Comparison of ENCODE assay signal across 7 mouse cellular contexts in the genomic region with DNA sequence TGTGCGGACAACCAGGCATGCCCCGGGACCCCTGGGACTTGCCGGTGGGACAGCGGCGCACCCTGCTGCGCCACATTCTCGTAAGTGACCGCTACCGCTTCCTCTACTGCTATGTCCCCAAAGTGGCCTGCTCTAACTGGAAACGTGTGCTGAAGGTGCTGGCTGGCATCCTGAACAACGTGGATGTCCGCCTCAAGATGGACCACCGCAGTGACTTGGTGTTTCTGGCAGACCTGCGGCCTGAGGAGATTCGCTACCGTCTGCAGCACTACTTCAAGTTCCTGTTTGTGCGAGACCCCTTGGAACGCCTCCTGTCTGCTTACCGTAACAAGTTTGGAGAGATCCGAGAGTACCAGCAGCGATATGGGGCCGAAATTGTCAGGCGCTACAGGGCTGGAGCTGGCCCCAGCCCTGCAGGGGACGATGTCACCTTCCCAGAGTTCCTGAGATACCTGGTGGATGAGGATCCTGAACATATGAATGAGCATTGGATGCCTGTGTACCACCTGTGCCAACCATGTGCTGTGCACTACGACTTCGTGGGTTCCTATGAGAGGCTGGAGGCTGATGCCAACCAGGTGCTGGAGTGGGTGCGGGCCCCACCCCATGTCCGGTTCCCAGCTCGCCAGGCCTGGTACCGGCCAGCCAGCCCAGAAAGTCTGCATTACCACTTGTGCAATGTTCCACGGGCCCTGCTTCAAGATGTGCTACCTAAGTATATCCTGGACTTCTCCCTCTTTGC. TPM values are rescaled to one million over a fixed set of nuclear protein-coding genes. Genes with fewer than 3 reads are reported as not detected.
DNase-seq lines count a peak whose midpoint lies in the region; ATAC-seq and TF ChIP-seq lines count a peak whose summit lies in the region.

No protein-coding gene starts in this region.

- H3K4me3 ChIP-seq in testis, adult 2 months (ENCODE audit: control insufficient read depth, low read depth, low read length): peak overlapping the region; percentile 81
- peak overlapping the region; percentile 71 for H3K4me3 ChIP-seq in forebrain, embryonic 16.5 days (replicated peaks; ENCODE audit: low read length)
- H3K4me3 ChIP-seq in liver, embryonic 12.5 days: peak overlapping the region; percentile 70

- no peaks in the 10 kb centered on the region for H3K36me3 ChIP-seq in testis, adult 2 months (ENCODE audit: control insufficient read depth, insufficient read depth, low read length)
- 0 out of 2 replicates have a peak, but pooled peaks cover 2% of the 10 kb centered on the region for H3K36me3 ChIP-seq in forebrain, embryonic 16.5 days (ENCODE audit: control insufficient read depth, insufficient read depth)
- H3K36me3 ChIP-seq in liver, embryonic 12.5 days: peaks cover 18% of the 10 kb centered on the region
- peaks cover 2% of the 10 kb centered on the region; the same call in 1 of the 2 replicates for H3K36me3 ChIP-seq in splenic B cell, adult 2 months (ENCODE audit: control insufficient read depth, insufficient read depth, low read length, poor library complexity, severe bottlenecking)

- H3K4me2 ChIP-seq in forebrain, embryonic 16.5 days (ENCODE audit: low read length): peak overlapping the region; percentile 95
- H3K4me2 ChIP-seq in liver, embryonic 12.5 days: peak overlapping the region; percentile 98

- no peak for TF ChIP-seq POLR2A in testis, adult 2 months (IDR thresholded peaks at IDR 0.05; ENCODE audit: control insufficient read depth, low read depth, low read length)

- DNase-seq in testis, postnatal 14 days (ENCODE audit: low spot score): no peak
- peak; percentile 22 for DNase-seq in splenic B cell, adult 2 months (ENCODE audit: low read depth, low spot score)
- DNase-seq in c-Kit-positive CD71-positive TER-119-positive erythroid progenitor cells, embryonic 14.5 days (ENCODE audit: low spot score): no peak
- DNase-seq in gastrocnemius, postnatal 4 days (ENCODE audit: low spot score in 2 of 2): no peak

- no peak for TF ChIP-seq CTCF in testis, adult 2 months (IDR thresholded peaks at IDR 0.05; ENCODE audit: control insufficient read depth, insufficient read depth, insufficient replicate concordance, low read depth, low read length)

- no peaks in the 10 kb centered on the region for H3K27me3 ChIP-seq in testis, adult 2 months (ENCODE audit: control insufficient read depth, insufficient read depth, low read length)
- H3K27me3 ChIP-seq in forebrain, embryonic 16.5 days (replicated peaks; ENCODE audit: control insufficient read depth, insufficient read depth, low read length): no peaks in the 10 kb centered on the region
- no peaks in the 10 kb centered on the region; the same call in 1 of the 2 replicates for H3K27me3 ChIP-seq in liver, embryonic 12.5 days (replicated peaks)
- no peaks in the 10 kb centered on the region for H3K27me3 ChIP-seq in splenic B cell, adult 2 months (ENCODE audit: control insufficient read depth, insufficient read depth, low read length, poor library complexity, severe bottlenecking)

- no peaks in the 10 kb centered on the region for H3K9me3 ChIP-seq in forebrain, embryonic 16.5 days (ENCODE audit: control insufficient read depth, low read length)
- no peaks in the 10 kb centered on the region for H3K9me3 ChIP-seq in liver, embryonic 12.5 days (replicated peaks)

- WGBS in forebrain, embryonic 16.5 days: 33% methylated on average over 31 of the region's 31 CpGs
- 33% methylated on average over 31 of the region's 31 CpGs for WGBS in liver, embryonic 12.5 days (ENCODE audit: insufficient replicate concordance)

- H3K9ac ChIP-seq in forebrain, embryonic 16.5 days (replicated peaks; ENCODE audit: low read depth, low read length): peak overlapping the region; percentile 86
- peak overlapping the region; percentile 82 for H3K9ac ChIP-seq in liver, embryonic 12.5 days

- H3K27ac ChIP-seq in testis, adult 2 months (ENCODE audit: control insufficient read depth, insufficient read depth, low read depth, low read length): no peak overlapping the region
- no peak overlapping the region for H3K27ac ChIP-seq in forebrain, embryonic 16.5 days (ENCODE audit: low read length)
- peak overlapping the region; percentile 66 for H3K27ac ChIP-seq in liver, embryonic 12.5 days

- H3K4me1 ChIP-seq in testis, adult 2 months (ENCODE audit: control insufficient read depth, insufficient read depth, low read length): peaks cover 9% of the 10 kb centered on the region
- peaks cover 22% of the 10 kb centered on the region for H3K4me1 ChIP-seq in forebrain, embryonic 16.5 days (replicated peaks; ENCODE audit: control insufficient read depth, insufficient read depth, low read length)
- H3K4me1 ChIP-seq in liver, embryonic 12.5 days: peaks cover 39% of the 10 kb centered on the region

- no peak; the same call in 1 of the 2 replicates for ATAC-seq in forebrain, embryonic 16.5 days
- ATAC-seq in liver, embryonic 12.5 days: no peak

RNA-seq across cellular contexts. Expression of a gene that starts 0.9 kb away (rescaled TPM):
- polyA plus RNA-seq in testis, adult 2 months (2012; rRNA removed): 1.0 and 1.3 TPM in 2 replicates
- polyA plus RNA-seq in forebrain, embryonic 16.5 days (2015; fragmentation: Nextera tagmentation; extraction: Ambion mirVana): 5.4 and 6.1 TPM in 2 replicates
- polyA plus RNA-seq in liver, embryonic 12.5 days (2016; fragmentation: Nextera tagmentation; extraction: Ambion mirVana): 8.8 and 9.5 TPM in 2 replicates
- 10 to 100 TPM; 19.5 to 19.7 TPM for total RNA-seq in gastrocnemius, postnatal 4 days (2021)

RNA-seq across cellular contexts. Expression of a gene that starts 27.0 kb away (rescaled TPM):
- polyA plus RNA-seq in testis, adult 2 months (2012; rRNA removed): 10.0 and 12.8 TPM in 2 replicates
- polyA plus RNA-seq in forebrain, embryonic 16.5 days (2015; fragmentation: Nextera tagmentation; extraction: Ambion mirVana): 5.7 and 6.5 TPM in 2 replicates
- polyA plus RNA-seq in liver, embryonic 12.5 days (2016; fragmentation: Nextera tagmentation; extraction: Ambion mirVana): 5.1 and 5.6 TPM in 2 replicates
- total RNA-seq in gastrocnemius, postnatal 4 days (2021): 10 to 100 TPM; 15.2 to 15.4 TPM
